Mouse (Mus musculus) MEL (cell line): ENCODE data around the gene Snd1. TPM values are rescaled to one million over a fixed set of nuclear protein-coding genes. Genes with fewer than 3 reads are reported as not detected.

ENCODE experiments used
- DNase-seq: peaks from one replicate; pipeline ENCODE4 v3.0.0; 2011; ENCODE audit warnings: low read depth, low spot score
- H3K27ac ChIP-seq: 2 replicates; pipeline ENCODE4 v1.5.1; 2012; ENCODE audit warnings: low read depth, mild to moderate bottlenecking, control low read depth, low read length, moderate library complexity; ENCODE audit not compliant: control insufficient read depth
- H3K27me3 ChIP-seq, 2 experiments: fragments of 150-350 bp in 1 of 2; sonication (generic) in 1 of 2; 2 replicates each; pipeline ENCODE4 v1.6.1; 2012; ENCODE audit warnings: low read length in 2 of 2, mild to moderate bottlenecking in 2 of 2, improper control_type of control experiment in 1 of 2, moderate library complexity in 1 of 2; ENCODE audit not compliant: insufficient read depth in 2 of 2, control insufficient read depth in 1 of 2
- H3K36me3 ChIP-seq, 2 experiments: 2 replicates each; pipeline ENCODE4 v1.6.1; 2012 to 2014; ENCODE audit warnings: low read length in 2 of 2, improper control_type of control experiment in 1 of 2, inconsistent platforms in 1 of 2, mild to moderate bottlenecking in 1 of 2; ENCODE audit not compliant: insufficient read depth in 2 of 2, control insufficient read depth in 1 of 2
- H3K4me1 ChIP-seq, 2 experiments: fragments of 150-350 bp in 1 of 2; sonication (generic) in 1 of 2; 2 replicates each; pipeline ENCODE4 v1.6.1; 2012; ENCODE audit warnings: low read length in 2 of 2, improper control_type of control experiment in 1 of 2, mild to moderate bottlenecking in 1 of 2; ENCODE audit not compliant: insufficient read depth in 2 of 2, control insufficient read depth in 1 of 2
- H3K4me3 ChIP-seq, 2 experiments: fragments of 150-350 bp in 1 of 2; sonication (generic) in 1 of 2; 2 replicates each; pipeline ENCODE4 v1.5.1; 2012; ENCODE audit warnings: low read depth in 2 of 2, low read length in 2 of 2, mild to moderate bottlenecking in 2 of 2, moderate library complexity in 2 of 2, control low read depth in 1 of 2, improper control_type of control experiment in 1 of 2; ENCODE audit not compliant: control insufficient read depth in 1 of 2, insufficient read depth in 1 of 2
- H3K79me2 ChIP-seq: 2 replicates; pipeline ENCODE4 v1.6.1; 2012; ENCODE audit warnings: mild to moderate bottlenecking, low read length, moderate library complexity; ENCODE audit not compliant: control insufficient read depth, poor library complexity, insufficient read depth
- H3K9ac ChIP-seq: 2 replicates; pipeline ENCODE4 v1.6.1; 2012; ENCODE audit warnings: low read depth, mild to moderate bottlenecking, control low read depth, low read length, moderate library complexity; ENCODE audit not compliant: control insufficient read depth, poor library complexity, severe bottlenecking
- H3K9me3 ChIP-seq: fragments of 150-350 bp; sonication (generic); replicated peaks from 2 replicates; pipeline ENCODE4 v1.6.1; 2012; ENCODE audit warnings: mild to moderate bottlenecking, low read length, improper control_type of control experiment, moderate library complexity; ENCODE audit not compliant: insufficient read depth
- CHD2 ChIP-seq: IDR thresholded peaks from 2 replicates; pipeline ENCODE4 v1.6.1; 2011; ENCODE audit warnings: low read length, improper control_type of control experiment
- E2F4 ChIP-seq: IDR thresholded peaks from 2 replicates; pipeline ENCODE4 v1.6.1; 2011; ENCODE audit warnings: low read depth, low read length, improper control_type of control experiment, borderline replicate concordance
- ELF1 ChIP-seq: IDR thresholded peaks from 2 replicates; pipeline ENCODE4 v1.6.1; 2014; ENCODE audit warnings: low read depth, mild to moderate bottlenecking, inconsistent platforms, low read length, improper control_type of control experiment, moderate library complexity
- EP300 ChIP-seq, 2 experiments: IDR thresholded peaks; 2 replicates each; pipeline ENCODE4 v1.6.1; 2011; ENCODE audit warnings: improper control_type of control experiment in 2 of 2, low read length in 2 of 2, low read depth in 1 of 2, mild to moderate bottlenecking in 1 of 2
- ETS1 ChIP-seq: IDR thresholded peaks from 2 replicates; pipeline ENCODE4 v1.6.1; 2012; ENCODE audit warnings: low read depth, mild to moderate bottlenecking, inconsistent platforms, low read length, improper control_type of control experiment, moderate library complexity
- GABPA ChIP-seq: IDR thresholded peaks from 2 replicates; pipeline ENCODE4 v1.6.1; 2012; ENCODE audit warnings: low read depth, mild to moderate bottlenecking, inconsistent platforms, low read length, improper control_type of control experiment, moderate library complexity
- GATA1 ChIP-seq: IDR thresholded peaks from 2 replicates; pipeline ENCODE4 v1.6.1; 2011; ENCODE audit warnings: low read depth, low read length, improper control_type of control experiment
- HCFC1 ChIP-seq: IDR thresholded peaks from 2 replicates; pipeline ENCODE4 v1.6.1; 2012; ENCODE audit warnings: low read depth, mild to moderate bottlenecking, inconsistent platforms, low read length, improper control_type of control experiment, moderate library complexity
- MAX ChIP-seq: IDR thresholded peaks from 2 replicates; pipeline ENCODE4 v1.6.1; 2011; ENCODE audit warnings: low read length, improper control_type of control experiment
- MXI1 ChIP-seq: IDR thresholded peaks from 2 replicates; pipeline ENCODE4 v1.6.1; 2011; ENCODE audit warnings: mild to moderate bottlenecking, low read depth, low read length, improper control_type of control experiment
- NRF1 ChIP-seq: IDR thresholded peaks from 2 replicates; pipeline ENCODE4 v1.6.1; 2014; ENCODE audit warnings: low read depth, mild to moderate bottlenecking, inconsistent platforms, low read length, improper control_type of control experiment, moderate library complexity; ENCODE audit not compliant: poor library complexity, insufficient read depth, severe bottlenecking
- RCOR1 ChIP-seq: IDR thresholded peaks from 2 replicates; pipeline ENCODE4 v1.6.1; 2012; ENCODE audit warnings: low read depth, mild to moderate bottlenecking, inconsistent platforms, low read length, improper control_type of control experiment
- SIN3A ChIP-seq: IDR thresholded peaks from 2 replicates; pipeline ENCODE4 v1.6.1; 2012; ENCODE audit warnings: low read length, improper control_type of control experiment, inconsistent platforms
- SMC3 ChIP-seq: IDR thresholded peaks from 2 replicates; pipeline ENCODE4 v1.6.1; 2011; ENCODE audit warnings: low read depth, low read length, improper control_type of control experiment
- TCF12 ChIP-seq: IDR thresholded peaks from 2 replicates; pipeline ENCODE4 v1.6.1; 2014; ENCODE audit warnings: low read depth, mild to moderate bottlenecking, inconsistent platforms, low read length, improper control_type of control experiment, moderate library complexity
- USF1 ChIP-seq: IDR thresholded peaks from 2 replicates; pipeline ENCODE4 v1.6.1; 2014; ENCODE audit warnings: low read depth, mild to moderate bottlenecking, inconsistent platforms, low read length, improper control_type of control experiment, moderate library complexity
- polyA plus RNA-seq, 2 experiments: library from polyadenylated mRNA; stranded (reverse) in 1 of 2; unstranded in 1 of 2; fragments of >175 nt in 1 of 2; fragments of >200 nt in 1 of 2; gene quantifications; 2 replicates each; pipeline versions ENCODE4 v1.2.1 to v1.2.4; 2012; ENCODE audit warnings: low replicate concordance in 2 of 2, low read depth in 1 of 2; ENCODE audit not compliant: insufficient read length in 2 of 2, insufficient read depth in 1 of 2, missing spikeins in 1 of 2
- total RNA-seq: library from RNA; depleted of rRNA; stranded (reverse); fragments of 300-350 nt; gene quantifications from 2 replicates; pipeline ENCODE4 v1.2.3, GENCODE M21; 2012

Gene Snd1
- total and polyA plus RNA-seq, 3 experiments: 192 to 280 TPM; not detected in 1

DNA sequence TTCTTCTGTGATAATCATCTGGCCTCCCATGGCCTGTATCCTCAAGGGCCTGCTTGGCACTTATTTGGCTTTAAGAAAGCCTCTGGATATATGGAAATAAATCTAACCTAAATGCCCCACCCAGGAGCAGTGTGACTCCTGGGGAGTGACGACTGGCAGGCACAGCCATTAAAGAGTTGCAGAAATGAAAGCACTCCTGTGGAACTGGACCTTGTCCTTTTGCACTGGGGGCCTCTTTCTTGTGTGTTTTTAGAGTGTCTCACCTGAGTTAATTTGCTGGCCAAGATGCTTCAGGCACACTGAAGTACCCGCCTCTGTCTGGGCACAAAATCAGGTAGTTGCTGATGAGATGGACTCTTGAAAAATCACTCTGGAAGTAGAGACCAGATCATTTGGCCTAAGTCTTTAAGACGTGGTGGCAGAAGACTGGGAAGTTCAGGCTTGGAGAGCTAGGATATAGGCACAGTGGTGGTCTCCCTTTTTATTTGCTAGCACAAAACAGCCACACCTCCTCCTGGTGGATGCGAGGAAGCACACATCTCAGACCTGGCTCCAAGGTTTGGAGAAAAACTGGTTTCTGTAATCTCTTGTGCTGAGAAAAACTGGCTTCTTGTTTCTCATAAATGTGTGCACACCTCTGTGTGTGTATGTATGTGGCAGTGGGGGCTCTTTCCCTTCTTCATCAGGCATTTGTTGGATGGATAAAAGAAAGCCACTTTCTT lies 87.5 kb downstream of the Snd1 start:
- H3K4me3 ChIP-seq: no peak overlapping the region
- H3K79me2 ChIP-seq: no peaks in the 10 kb centered on the region

GRCm38 (mm10) chr6:28567978-28568377 lies 93.0 kb downstream of the Snd1 start:
- H3K4me1 ChIP-seq: peaks cover 5 to 14% of the 10 kb centered on the region in 2 experiments
- H3K4me3 ChIP-seq: no peak overlapping the region
- peak; percentile 70 for DNase-seq
- no peaks in the 10 kb centered on the region for H3K9me3 ChIP-seq
- H3K9ac ChIP-seq: no peak overlapping the region
- H3K36me3 ChIP-seq: peaks cover 5 to 24% of the 10 kb centered on the region in 2 experiments
- H3K79me2 ChIP-seq: no peaks in the 10 kb centered on the region
- no peaks in the 10 kb centered on the region for H3K27me3 ChIP-seq
- H3K27ac ChIP-seq: peak overlapping the region; percentile 35
- TF ChIP-seq TCF12 (peak; percentile 35; the same call in 1 of the 2 replicates), MXI1 (peak; percentile 52), SIN3A (peak; percentile 64), NRF1 (0 out of 2 replicates have a peak, but pooled peaks have one; percentile 29), EP300 (IDR thresholded peaks at IDR 0.05; ENCODE audit: low read depth in 1 of 2, low read length in 2 of 2) (peak; percentile 29 to 72; a peak in 2 of 4 replicates), SMC3 (no peak), ELF1 (no peak), USF1 (no peak), ETS1 (peak; percentile 79), GATA1 (peak; percentile 30; the same call in 1 of the 2 replicates), GABPA (no peak), E2F4 (no peak), HCFC1 (0 out of 2 replicates have a peak, but pooled peaks have one; percentile 12), MAX (peak; percentile 13; the same call in 1 of the 2 replicates)

More for the DNA sequence above, 87.5 kb downstream of the Snd1 start:
- TF ChIP-seq CHD2 (no peak), RCOR1 (no peak)
- no peaks in the 10 kb centered on the region for H3K9me3 ChIP-seq
- peaks cover 2 to 4% of the 10 kb centered on the region in 2 experiments for H3K4me1 ChIP-seq
- DNase-seq: no peak
- H3K27ac ChIP-seq: no peak overlapping the region
- no peak overlapping the region for H3K9ac ChIP-seq
- no peaks in the 10 kb centered on the region for H3K27me3 ChIP-seq
- H3K36me3 ChIP-seq: peaks cover 9 to 13% of the 10 kb centered on the region in 2 experiments
